Mouse (Mus musculus) neural tube, embryonic 12.5 days (tissue): ENCODE results near the gene Dclk3. TPM values are rescaled to one million over a fixed set of nuclear protein-coding genes. Genes with fewer than 3 reads are reported as not detected.
A peak's percentile ranks its signal among the peaks of the same experiment; 100 is the strongest.

Experiments
- ATAC-seq: fragments of 200-750 bp; cut with Nextera tagmentation; 2 replicates; pipeline ENCODE4 v1.8.0; 2017; ENCODE audit warnings: low read depth, mild to moderate bottlenecking, moderate TSS enrichment, moderate library complexity; ENCODE audit not compliant: low FRiP score
- H3K27ac ChIP-seq: fragments of 300-500 bp; sonication (generic); 2 replicates; pipeline ENCODE4 v1.5.1; 2016
- H3K27me3 ChIP-seq: fragments of 300-500 bp; sonication (generic); replicated peaks from 2 replicates; pipeline ENCODE4 v1.6.1; 2016; ENCODE audit warnings: mild to moderate bottlenecking
- H3K36me3 ChIP-seq: fragments of 300-500 bp; sonication (generic); 2 replicates; pipeline ENCODE4 v1.6.1; 2016; ENCODE audit warnings: mild to moderate bottlenecking
- H3K4me1 ChIP-seq: fragments of 300-500 bp; sonication (generic); 2 replicates; pipeline ENCODE4 v1.6.1; 2016
- H3K4me2 ChIP-seq: fragments of 300-500 bp; sonication (generic); replicated peaks from 2 replicates; pipeline ENCODE4 v1.6.1; 2016; ENCODE audit warnings: mild to moderate bottlenecking
- H3K4me3 ChIP-seq: fragments of 300-500 bp; sonication (generic); 2 replicates; pipeline ENCODE4 v1.5.1; 2016
- H3K9ac ChIP-seq: fragments of 300-500 bp; sonication (generic); 2 replicates; pipeline ENCODE4 v1.6.1; 2016; ENCODE audit warnings: mild to moderate bottlenecking
- H3K9me3 ChIP-seq: fragments of 300-500 bp; sonication (generic); 2 replicates; pipeline ENCODE4 v1.6.1; 2016; ENCODE audit warnings: mild to moderate bottlenecking
- WGBS: fragments of 180-500 bp; shearing (Covaris S2); methylation state at CpG from one replicate; pipeline ENCODE4 v1.1.7; 2016; 5-methylcytosine and 5-hydroxymethylcytosine counted together
- polyA plus RNA-seq: library from polyadenylated mRNA; unstranded; fragments of >200 nt; fragmentation: Nextera tagmentation; extraction: Ambion mirVana; gene quantifications from 2 replicates; pipeline ENCODE4 v1.2.1, GENCODE M21; 2016

Dclk3 gene
- polyA plus RNA-seq, 1 experiment from 2014 or later: 7.6 TPM

DNA sequence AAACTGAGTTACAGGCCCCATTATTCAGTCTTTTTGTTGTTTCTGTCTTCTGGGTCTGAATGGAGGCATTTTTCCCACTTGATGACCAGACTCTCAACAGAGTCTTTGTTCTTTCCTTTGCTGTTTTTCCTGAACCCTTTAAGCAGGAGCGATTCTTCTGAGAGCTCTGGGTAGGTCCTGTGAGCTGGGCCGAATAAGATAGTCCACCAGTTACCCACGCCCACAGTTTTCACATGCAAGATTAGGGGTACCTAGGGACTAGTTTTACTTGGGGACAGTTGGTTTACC is 35.5 kb downstream of the Dclk3 start:
- Histone ChIP-seq H3K4me3 (no peak overlapping the region), H3K36me3 (no peaks in the 10 kb centered on the region), H3K4me2 (0 out of 2 replicates have a peak overlapping the region, but pooled peaks have one; percentile 16), H3K9ac (no peak overlapping the region), H3K9me3 (no peaks in the 10 kb centered on the region), H3K4me1 (peaks cover 10% of the 10 kb centered on the region; the same call in 1 of the 2 replicates), H3K27ac (no peak overlapping the region), H3K27me3 (no peaks in the 10 kb centered on the region)
- peak; percentile 54; the same call in 1 of the 2 replicates for ATAC-seq
- WGBS: 26% methylated on average over 3 of the region's 3 CpGs

DNA sequence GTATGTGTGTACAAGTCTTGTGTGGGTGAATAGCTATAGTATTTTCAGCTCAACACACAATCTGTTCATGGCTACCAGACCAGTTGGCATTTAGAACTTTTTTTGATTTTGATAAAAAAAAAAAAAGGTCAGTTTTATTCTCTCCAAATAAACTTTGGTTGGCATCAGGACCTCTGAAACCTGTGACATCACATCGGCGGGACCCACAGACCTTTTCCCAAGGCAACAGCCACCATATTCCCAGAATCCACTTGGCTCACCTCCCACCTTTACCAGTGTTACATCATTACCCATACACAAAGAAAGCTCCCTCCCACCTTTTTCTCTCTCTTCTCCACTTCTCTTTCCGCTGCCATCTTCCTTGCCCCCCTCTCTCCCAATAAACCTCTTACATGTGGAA is 36.4 kb downstream of the Dclk3 start:
- Histone ChIP-seq H3K27ac (no peak overlapping the region), H3K27me3 (no peaks in the 10 kb centered on the region), H3K4me1 (peaks cover 10% of the 10 kb centered on the region; the same call in 1 of the 2 replicates), H3K4me3 (no peak overlapping the region), H3K36me3 (no peaks in the 10 kb centered on the region), H3K9me3 (no peaks in the 10 kb centered on the region), H3K4me2 (no peak overlapping the region), H3K9ac (no peak overlapping the region)
- ATAC-seq: no peak
- WGBS: 92% methylated on average over 3 of the region's 3 CpGs

GRCm38 (mm10) chr9:111475973-111476372 is 37.1 kb downstream of the Dclk3 start:
- Histone ChIP-seq H3K9ac (no peak overlapping the region), H3K4me3 (no peak overlapping the region), H3K27ac (no peak overlapping the region), H3K4me2 (no peak overlapping the region), H3K36me3 (no peaks in the 10 kb centered on the region), H3K4me1 (peaks cover 10% of the 10 kb centered on the region; the same call in 1 of the 2 replicates), H3K27me3 (no peaks in the 10 kb centered on the region), H3K9me3 (no peaks in the 10 kb centered on the region)
- WGBS: 75% methylated on average over 4 of the region's 4 CpGs
- no peak for ATAC-seq

DNA sequence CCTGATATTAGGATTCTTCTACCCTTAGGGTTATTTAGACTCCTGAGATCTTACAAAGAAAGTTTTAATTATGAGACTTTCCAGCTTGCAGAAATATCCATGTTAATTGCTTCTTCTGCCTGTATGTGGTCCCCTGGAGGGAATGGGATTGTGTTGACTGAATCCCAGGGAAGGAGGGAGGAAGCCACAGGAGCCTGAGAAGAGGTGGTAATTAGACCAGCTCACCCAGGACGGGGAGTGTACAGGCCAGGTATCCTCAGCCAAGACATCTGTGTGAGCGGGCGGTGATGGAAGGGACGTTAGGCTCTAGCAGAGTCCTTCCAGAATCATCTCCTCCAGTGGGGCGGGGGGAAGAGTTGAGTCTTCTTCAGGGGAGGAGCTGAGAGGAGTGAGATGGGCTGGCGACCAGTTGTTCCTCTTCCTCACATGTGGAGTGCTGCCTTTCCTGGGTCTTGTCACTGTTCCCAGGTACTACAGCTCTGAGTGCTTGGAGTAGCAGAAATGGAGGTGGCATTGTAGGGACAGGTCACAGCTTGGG is 37.7 kb downstream of the Dclk3 start:
- Histone ChIP-seq H3K27me3 (no peaks in the 10 kb centered on the region), H3K9ac (no peak overlapping the region), H3K27ac (no peak overlapping the region), H3K9me3 (no peaks in the 10 kb centered on the region), H3K4me1 (peaks cover 10% of the 10 kb centered on the region; the same call in 1 of the 2 replicates), H3K4me2 (no peak overlapping the region), H3K36me3 (no peaks in the 10 kb centered on the region), H3K4me3 (no peak overlapping the region)
- 81% methylated on average over 6 of the region's 6 CpGs for WGBS
- no peak for ATAC-seq

DNA sequence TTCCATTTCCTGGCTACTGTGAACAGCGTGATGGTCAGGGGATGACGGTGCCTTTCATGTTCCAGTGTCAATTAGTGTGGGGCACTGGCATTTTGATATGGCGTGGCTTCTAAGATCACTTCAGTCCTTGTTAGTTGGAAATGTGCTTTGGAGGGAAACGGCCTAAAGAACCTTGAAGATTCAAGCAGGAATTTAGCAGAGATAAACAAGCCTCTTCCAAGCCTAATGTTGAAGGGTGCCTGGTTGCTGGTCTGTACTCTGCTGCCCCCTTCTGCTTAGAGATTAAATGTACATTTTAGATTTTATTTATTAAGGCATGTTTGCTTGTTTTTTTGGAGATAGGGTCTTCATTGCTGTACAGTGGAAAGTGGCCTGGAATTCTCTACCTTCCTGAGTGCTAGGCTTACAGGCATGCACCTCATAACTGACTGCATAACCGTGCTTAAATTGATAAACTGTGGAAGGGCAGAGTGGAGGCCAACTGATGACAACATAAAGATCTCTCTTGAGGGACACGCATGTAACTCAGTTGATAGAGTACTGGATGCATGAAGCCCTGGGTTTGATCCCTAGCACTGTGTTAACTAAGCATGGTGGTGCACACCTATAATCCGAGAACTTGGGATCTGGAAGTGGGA is 40.1 kb downstream of the Dclk3 start:
- no peak for ATAC-seq
- H3K9me3 ChIP-seq: no peaks in the 10 kb centered on the region
- H3K9ac ChIP-seq: no peak overlapping the region
- H3K4me3 ChIP-seq: no peak overlapping the region
- H3K36me3 ChIP-seq: no peaks in the 10 kb centered on the region
- H3K4me1 ChIP-seq: peaks cover 5% of the 10 kb centered on the region; the same call in 1 of the 2 replicates
- no peak overlapping the region for H3K4me2 ChIP-seq
- WGBS: 66% methylated on average over 7 of the region's 7 CpGs
- H3K27ac ChIP-seq: no peak overlapping the region
- H3K27me3 ChIP-seq: no peaks in the 10 kb centered on the region

GRCm38 (mm10) chr9:111481011-111481410 is 42.1 kb downstream of the Dclk3 start:
- WGBS: 89% methylated on average over 3 of the region's 3 CpGs

DNA sequence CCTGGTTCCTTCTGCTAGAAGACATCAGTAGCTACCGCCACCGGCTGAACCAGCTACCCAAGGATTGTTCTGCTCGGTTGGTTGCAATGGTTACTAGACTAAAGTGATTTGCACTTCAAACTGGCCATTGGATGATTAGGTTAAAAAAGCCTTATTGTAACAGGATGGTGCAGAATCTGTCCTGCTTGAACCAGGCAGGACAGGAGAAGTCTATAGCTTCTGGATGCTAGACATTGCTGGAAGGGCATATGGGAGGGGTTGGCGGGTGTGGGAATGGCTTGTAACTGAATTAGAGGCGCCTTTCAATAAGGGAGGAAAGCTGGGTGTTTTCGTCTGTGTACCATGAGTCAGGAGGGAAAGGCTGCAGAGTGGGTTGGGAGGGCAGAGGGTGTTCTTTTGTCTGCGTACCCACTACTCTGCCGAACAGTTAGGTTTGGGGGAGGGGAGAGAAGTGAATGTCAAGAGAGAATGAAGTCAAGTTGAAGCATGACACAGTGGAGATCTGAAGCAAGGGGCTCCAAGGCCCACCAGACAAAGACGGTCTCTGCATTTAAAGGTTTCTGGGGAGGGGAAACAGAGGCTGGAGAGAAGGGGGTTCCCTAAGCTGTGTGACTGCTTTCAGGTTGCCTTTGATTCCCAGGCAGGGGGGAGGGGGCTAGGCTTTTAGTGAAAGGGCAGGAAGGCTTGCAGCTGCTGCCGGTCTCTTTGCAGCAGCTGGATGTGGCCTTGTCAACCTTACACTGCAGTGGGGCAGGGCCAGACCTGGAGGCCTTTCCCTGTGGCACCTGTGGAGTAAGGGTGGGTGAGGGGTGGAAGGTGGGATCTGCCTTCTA is 48.0 kb downstream of the Dclk3 start:
- Histone ChIP-seq H3K9ac (no peak overlapping the region), H3K4me2 (no peak overlapping the region), H3K4me1 (0 out of 2 replicates have a peak, but pooled peaks cover 5% of the 10 kb centered on the region), H3K4me3 (no peak overlapping the region), H3K9me3 (no peaks in the 10 kb centered on the region), H3K27ac (no peak overlapping the region), H3K36me3 (no peaks in the 10 kb centered on the region), H3K27me3 (no peaks in the 10 kb centered on the region)
- 39% methylated on average over 10 of the region's 10 CpGs for WGBS
- no peak for ATAC-seq

More at GRCm38 (mm10) chr9:111481011-111481410, 42.1 kb downstream of the Dclk3 start:
- no peak overlapping the region for H3K9ac ChIP-seq
- no peak overlapping the region for H3K4me3 ChIP-seq
- no peaks in the 10 kb centered on the region; the same call in 1 of the 2 replicates for H3K4me1 ChIP-seq
- no peaks in the 10 kb centered on the region for H3K36me3 ChIP-seq
- no peaks in the 10 kb centered on the region for H3K27me3 ChIP-seq
- no peak overlapping the region for H3K27ac ChIP-seq
- no peak overlapping the region for H3K4me2 ChIP-seq
- no peak for ATAC-seq
- H3K9me3 ChIP-seq: no peaks in the 10 kb centered on the region

GRCm38 (mm10) chr9:111490583-111490982 is 51.7 kb downstream of the Dclk3 start:
- 33% methylated on average over 8 of the region's 8 CpGs for WGBS
- no peak overlapping the region for H3K4me2 ChIP-seq
- 0 out of 2 replicates have a peak, but pooled peaks cover 5% of the 10 kb centered on the region for H3K4me1 ChIP-seq

GRCm38 (mm10) chr9:111491280-111491679 is 52.4 kb downstream of the Dclk3 start:
- Histone ChIP-seq H3K9me3 (no peaks in the 10 kb centered on the region), H3K9ac (no peak overlapping the region), H3K27me3 (no peaks in the 10 kb centered on the region), H3K4me2 (no peak overlapping the region), H3K4me1 (0 out of 2 replicates have a peak, but pooled peaks cover 5% of the 10 kb centered on the region), H3K27ac (no peak overlapping the region), H3K36me3 (no peaks in the 10 kb centered on the region), H3K4me3 (no peak overlapping the region)
- WGBS: 60% methylated on average over 4 of the region's 4 CpGs
- no peak for ATAC-seq

More at GRCm38 (mm10) chr9:111490583-111490982, 51.7 kb downstream of the Dclk3 start:
- Histone ChIP-seq H3K9me3 (no peaks in the 10 kb centered on the region), H3K27me3 (no peaks in the 10 kb centered on the region), H3K4me3 (no peak overlapping the region), H3K27ac (no peak overlapping the region), H3K9ac (no peak overlapping the region), H3K36me3 (no peaks in the 10 kb centered on the region)
- no peak for ATAC-seq

DNA sequence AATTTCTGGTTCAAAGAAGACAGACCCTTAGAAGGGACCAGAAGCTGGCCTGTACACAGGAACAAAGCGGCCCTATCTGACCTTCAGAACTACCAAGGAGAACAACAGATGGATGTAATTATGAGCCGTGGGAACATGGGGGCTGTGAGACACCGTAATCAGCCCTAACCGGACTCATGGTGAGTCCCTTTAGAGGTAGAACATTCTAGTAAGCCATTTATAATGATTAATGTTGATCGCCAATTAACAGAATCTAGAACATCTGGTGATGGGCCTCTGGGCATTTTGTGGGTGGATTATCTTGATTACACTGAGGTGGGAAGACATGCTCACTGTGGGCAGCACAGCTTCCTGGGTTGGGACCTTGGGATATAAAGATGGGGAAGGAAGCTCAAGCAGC is 54.6 kb downstream of the Dclk3 start:
- Histone ChIP-seq H3K4me3 (no peak overlapping the region), H3K4me2 (no peak overlapping the region), H3K9ac (no peak overlapping the region), H3K4me1 (no peaks in the 10 kb centered on the region), H3K36me3 (no peaks in the 10 kb centered on the region), H3K27ac (no peak overlapping the region), H3K27me3 (no peaks in the 10 kb centered on the region), H3K9me3 (no peaks in the 10 kb centered on the region)
- ATAC-seq: no peak
- 61% methylated on average over 5 of the region's 5 CpGs for WGBS

- H3K27me3 ChIP-seq: no peaks in the 10 kb centered on the region
- no peaks in the 10 kb centered on the region for H3K36me3 ChIP-seq
- WGBS: 0% methylated on average over 5 of the region's 5 CpGs
- no peak overlapping the region for H3K9ac ChIP-seq
- no peaks in the 10 kb centered on the region for H3K4me1 ChIP-seq
- no peak overlapping the region for H3K27ac ChIP-seq
- H3K9me3 ChIP-seq: no peaks in the 10 kb centered on the region
- 0 out of 2 replicates have a peak, but pooled peaks have one; percentile 41 for ATAC-seq
- H3K4me2 ChIP-seq: no peak overlapping the region
- H3K4me3 ChIP-seq: no peak overlapping the region
Measured at GRCm38 (mm10) chr9:111495561-111495960, 56.7 kb downstream of the Dclk3 start.

DNA sequence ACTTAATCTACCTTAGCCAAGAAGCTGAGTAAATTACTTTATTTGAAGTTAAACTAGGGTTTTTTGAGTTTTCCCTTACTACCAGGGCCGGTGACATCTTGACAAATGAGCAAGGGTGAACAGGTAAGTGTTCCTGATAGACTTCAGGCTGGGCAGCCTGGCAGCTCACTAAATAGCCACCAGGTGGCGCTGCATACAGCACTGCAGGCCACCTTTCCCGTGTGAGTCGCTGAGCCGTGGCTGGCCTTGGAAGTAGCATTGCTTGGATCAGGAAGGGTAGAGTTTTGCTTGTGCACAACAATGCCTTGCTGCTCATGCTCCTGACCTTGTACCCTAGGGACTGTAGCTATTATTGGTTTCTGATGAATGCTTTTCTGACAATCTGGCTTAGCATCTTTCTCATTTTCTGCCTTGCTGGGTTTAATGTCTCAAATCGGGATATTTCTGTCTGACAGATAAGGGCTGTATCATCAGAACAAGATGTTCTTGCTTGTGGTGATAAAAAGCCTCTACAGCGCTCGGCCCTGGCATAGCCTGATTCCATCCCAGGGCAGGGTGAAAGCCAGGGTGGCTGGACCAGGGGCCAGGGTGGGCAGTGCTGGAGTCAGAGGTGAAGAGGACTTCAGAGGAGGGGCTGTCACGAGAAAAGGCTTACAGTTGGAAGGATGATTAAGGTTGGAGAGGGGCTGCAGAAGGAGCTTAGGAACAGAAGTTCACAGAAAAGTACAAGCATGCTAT is 58.4 kb downstream of the Dclk3 start:
- Histone ChIP-seq H3K27ac (no peak overlapping the region), H3K9me3 (no peaks in the 10 kb centered on the region)

More for the DNA sequence above, 58.4 kb downstream of the Dclk3 start:
- H3K4me2 ChIP-seq: no peak overlapping the region
- H3K9ac ChIP-seq: no peak overlapping the region
- H3K4me1 ChIP-seq: no peaks in the 10 kb centered on the region
- no peaks in the 10 kb centered on the region for H3K27me3 ChIP-seq
- no peaks in the 10 kb centered on the region for H3K36me3 ChIP-seq
- 34% methylated on average over 9 of the region's 9 CpGs for WGBS
- ATAC-seq: peak; percentile 48; the same call in 1 of the 2 replicates
- H3K4me3 ChIP-seq: no peak overlapping the region
